Mouse (Mus musculus): ENCODE results near the gene Txnrd2.

DNA sequence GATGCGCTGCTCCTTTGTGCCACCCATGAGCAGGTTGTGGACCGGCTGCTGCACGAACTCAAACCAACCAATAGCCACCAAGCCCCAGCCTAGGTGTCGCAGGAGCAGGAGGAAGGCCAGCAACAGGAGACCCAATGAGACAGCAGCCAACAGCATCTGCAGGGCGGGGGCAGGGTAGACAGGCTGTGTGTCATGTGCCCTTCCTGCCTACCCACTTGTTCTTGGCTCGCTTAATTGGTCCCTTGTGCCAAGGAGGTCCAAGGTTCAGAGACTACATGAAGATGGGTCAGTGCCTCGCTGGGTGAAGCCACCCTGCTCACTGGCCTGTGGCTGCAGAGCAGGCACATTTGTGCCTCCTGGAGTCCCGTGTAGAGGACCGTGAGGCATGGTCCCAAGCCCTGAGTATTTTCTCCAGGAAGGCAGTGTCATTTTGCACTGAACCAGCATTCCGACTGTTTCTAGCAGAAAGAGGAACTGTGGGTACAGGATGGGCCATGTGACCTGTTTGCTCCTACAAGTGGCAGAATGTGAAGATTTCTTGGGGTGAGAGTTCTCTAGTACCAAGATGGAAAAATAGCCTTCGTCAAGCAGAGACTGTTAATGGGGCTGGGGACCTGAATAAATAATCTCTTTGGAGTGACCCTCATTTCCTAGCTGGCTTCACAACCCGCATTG, 14.2 kb upstream of the Txnrd2 start:
- TF ChIP-seq GATA1 (IDR thresholded peaks at IDR 0.05; ENCODE audit: low read length): no peak
- no peak for TF ChIP-seq TAL1 (IDR thresholded peaks at IDR 0.05; ENCODE audit: low read length)
